Mouse (Mus musculus) activated CD4-positive, CD25-positive, alpha-beta regulatory T cell, adult 4 months (primary cell): ENCODE measurements around the gene Atxn3. TPM values are rescaled to one million over a fixed set of nuclear protein-coding genes. Genes with fewer than 3 reads are reported as not detected.
"Not testable (repeated sequence)": the region's sequence is repeated elsewhere in the genome, so short reads cannot be mapped to it uniquely, and the experiment has no call there.

ENCODE experiments used
- ATAC-seq: one replicate; pipeline ENCODE4 v1.8.0; 2017
- polyA plus RNA-seq, 2 experiments: library from polyadenylated mRNA; unstranded; fragments of 100-300 nt; shearing (Covaris generic); gene quantifications; one replicate each; pipeline ENCODE4 v1.2.1; 2017

The Atxn3 gene
- polyA plus RNA-seq, result 10 to 100 TPM; 22.3 to 23.4 TPM

GRCm38 (mm10) chr12:101957942-101958544 lies at the start of gene Atxn3:
Gene Atxn3, minus strand, starts transcription at chr12:101958246.
- ATAC-seq, result peak; percentile 99

GRCm38 (mm10) chr12:102000785-102001184 lies 42.7 kb upstream of the Atxn3 start:
- no peak for ATAC-seq

- ATAC-seq, result no peak
Observed at GRCm38 (mm10) chr12:101998929-101999328, 40.9 kb upstream of the Atxn3 start.

GRCm38 (mm10) chr12:101994576-101995467 lies 36.8 kb upstream of the Atxn3 start:
- ATAC-seq, result no peak

GRCm38 (mm10) chr12:101987659-101988058 lies 29.6 kb upstream of the Atxn3 start:
- no peak for ATAC-seq

GRCm38 (mm10) chr12:101985110-101985509 lies 27.1 kb upstream of the Atxn3 start:
- peak; percentile 40 for ATAC-seq

GRCm38 (mm10) chr12:101982977-101983376 lies 24.9 kb upstream of the Atxn3 start:
- no peak for ATAC-seq

- no peak for ATAC-seq
Observed at GRCm38 (mm10) chr12:101981559-101981958, 23.5 kb upstream of the Atxn3 start.

- ATAC-seq, result no peak
Observed at GRCm38 (mm10) chr12:101980266-101980665, 22.2 kb upstream of the Atxn3 start.

- ATAC-seq, result no peak
Observed at GRCm38 (mm10) chr12:101979213-101979750, 21.2 kb upstream of the Atxn3 start.

- no peak for ATAC-seq
Observed at GRCm38 (mm10) chr12:101978588-101978987, 20.5 kb upstream of the Atxn3 start.

GRCm38 (mm10) chr12:101978162-101978561 lies 20.1 kb upstream of the Atxn3 start:
- no peak for ATAC-seq

GRCm38 (mm10) chr12:101977404-101977915 lies 19.4 kb upstream of the Atxn3 start:
- ATAC-seq, result no peak

- ATAC-seq, result no peak
Observed at GRCm38 (mm10) chr12:101976651-101977403, 18.8 kb upstream of the Atxn3 start.

- ATAC-seq, result peak; percentile 83
Observed at GRCm38 (mm10) chr12:101975601-101976571, 17.8 kb upstream of the Atxn3 start, which contains the start of gene Cpsf2. Gene Cpsf2, plus strand, starts transcription at chr12:101975988.

GRCm38 (mm10) chr12:101975167-101975600 lies 17.1 kb upstream of the Atxn3 start:
- no peak for ATAC-seq

- ATAC-seq, result no peak
Observed at GRCm38 (mm10) chr12:101974571-101974970, 16.5 kb upstream of the Atxn3 start.

GRCm38 (mm10) chr12:101972230-101972629 lies 14.2 kb upstream of the Atxn3 start:
- no peak for ATAC-seq

GRCm38 (mm10) chr12:101971311-101971710 lies 13.3 kb upstream of the Atxn3 start:
- peak; percentile 30 for ATAC-seq

- ATAC-seq, result not testable (repeated sequence)
Observed at GRCm38 (mm10) chr12:101958960-101959780, 1.1 kb upstream of the Atxn3 start.
